Mouse (Mus musculus): Measurements from ENCODE around the gene Sag. TPM values are rescaled to one million over a fixed set of nuclear protein-coding genes. Genes with fewer than 3 reads are reported as not detected.
A peak's percentile ranks its signal among the peaks of the same experiment; 100 is the strongest.

The Sag gene
- total RNA-seq (2021), result 1.7 and 2.2 TPM in 2 replicates
- long read RNA-seq, experiment 1, partial matches to known transcripts, result 6 of 10 reads
- long read RNA-seq, experiment 1, other reads (novel, unspliced or antisense), result 4 of 10 reads
- long read RNA-seq, experiment 2, partial matches to known transcripts, result 1 of 3 reads
- long read RNA-seq, experiment 2, other reads (novel, unspliced or antisense), result 2 of 3 reads

DNA sequence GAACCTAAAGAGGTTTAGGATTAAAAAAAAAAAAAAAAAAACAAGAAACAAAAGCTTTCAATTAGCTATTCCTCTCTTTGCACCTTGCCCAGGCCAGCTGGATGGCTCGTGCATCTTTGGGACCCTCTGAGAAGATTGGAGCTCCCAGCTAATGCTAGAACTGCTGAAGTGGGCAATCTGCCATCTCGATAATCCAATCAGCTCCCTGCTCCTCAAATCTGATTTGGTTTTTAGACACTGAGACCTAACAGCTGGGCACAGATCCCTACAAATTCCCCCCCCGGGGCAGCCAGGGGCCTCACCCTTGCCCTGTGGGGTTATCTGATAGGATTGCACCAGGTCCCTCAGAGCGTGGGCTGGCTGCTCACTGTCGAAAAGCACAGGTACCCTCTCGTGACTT, at the start of gene Sag:
Gene Sag (plus strand): TSS at position 105 of the 400 bp plus-strand sequence.
- no peak for DNase-seq

DNA sequence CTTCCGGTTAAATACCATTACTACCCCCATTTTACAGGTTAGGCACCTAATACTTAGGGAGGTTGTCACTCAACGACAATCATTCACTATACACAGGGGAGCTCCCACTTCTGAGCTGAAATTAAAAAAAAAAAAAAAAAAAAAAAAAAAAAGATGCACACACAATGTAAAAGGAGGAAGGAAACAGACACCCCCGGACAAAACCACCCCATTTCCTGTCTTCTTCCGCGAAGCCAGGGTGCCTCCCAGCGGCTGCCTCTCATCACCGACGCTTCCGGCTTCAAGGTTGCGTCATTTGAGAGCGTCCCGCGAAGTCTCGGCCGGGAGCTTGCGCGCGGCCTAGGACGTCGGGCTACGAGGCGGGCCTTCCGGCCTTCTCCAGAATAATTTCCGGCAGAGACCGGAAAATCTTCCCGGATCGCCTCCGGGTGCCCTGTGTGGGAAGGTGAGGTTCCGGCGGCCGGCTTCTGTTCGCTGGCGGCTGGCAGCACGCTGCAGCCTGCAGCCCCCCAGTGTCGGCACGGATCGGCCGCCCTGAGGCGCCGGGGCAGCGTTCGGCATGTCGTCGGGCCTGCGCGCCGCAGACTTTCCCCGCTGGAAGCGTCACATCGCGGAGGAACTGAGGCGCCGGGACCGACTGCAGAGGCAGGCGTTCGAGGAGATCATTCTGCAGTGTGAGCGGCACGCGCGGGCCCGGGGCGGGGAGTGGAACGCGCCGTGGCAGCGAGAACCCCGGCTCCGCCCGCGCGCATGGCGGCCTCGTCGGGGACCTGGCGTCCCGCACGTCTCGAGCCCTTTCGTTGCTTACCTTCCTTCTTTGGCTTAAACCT, 47.6 kb upstream of the Sag start, which contains the start of gene Atg16l1:
Gene Atg16l1 (plus strand): TSS at position 230 of the 830 bp plus-strand sequence.
- DNase-seq, result peak; percentile 97

DNA sequence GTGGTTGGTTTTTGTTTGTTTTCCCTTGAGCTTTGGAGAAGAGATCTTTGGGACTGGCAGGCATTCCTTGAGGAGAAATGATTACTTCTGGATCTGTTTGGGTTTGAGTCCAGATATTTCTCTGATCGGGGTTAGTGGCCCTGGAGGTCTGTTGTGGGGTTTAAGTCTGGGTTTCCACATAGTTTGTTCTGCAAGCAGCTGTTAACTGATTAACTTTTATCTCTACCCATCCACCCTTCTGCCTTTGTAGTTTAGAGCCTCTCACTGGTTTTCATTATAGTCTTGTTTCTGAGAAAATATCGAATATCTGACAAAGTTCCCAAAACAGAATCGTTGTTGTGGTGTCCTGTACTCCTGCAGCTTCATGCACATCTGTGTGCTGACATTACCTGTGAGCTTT, 39.7 kb upstream of the Sag start:
- DNase-seq, result no peak

DNA sequence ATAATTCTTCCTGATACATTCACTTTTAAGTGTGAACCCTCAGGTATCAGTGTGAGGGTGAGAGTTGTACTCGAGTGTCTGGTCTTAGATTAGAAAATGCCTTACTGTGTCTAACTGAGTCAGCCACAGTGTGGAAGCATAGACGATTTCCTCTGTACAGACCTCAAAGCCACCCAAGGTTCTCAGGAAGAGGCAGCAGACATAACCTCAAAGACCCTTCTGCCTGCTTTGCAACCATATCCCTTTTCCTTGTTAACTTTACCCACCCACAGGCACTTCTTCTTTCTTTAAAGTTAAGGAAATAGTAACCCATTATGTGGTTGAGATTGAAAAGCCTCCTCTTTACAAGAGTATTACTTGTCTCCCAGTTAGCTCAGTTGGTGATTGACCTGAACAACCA, 37.7 kb upstream of the Sag start:
- DNase-seq, result no peak

GRCm38 (mm10) chr1:87766233-87766632, 37.2 kb upstream of the Sag start:
- DNase-seq, result peak; percentile 37

DNA sequence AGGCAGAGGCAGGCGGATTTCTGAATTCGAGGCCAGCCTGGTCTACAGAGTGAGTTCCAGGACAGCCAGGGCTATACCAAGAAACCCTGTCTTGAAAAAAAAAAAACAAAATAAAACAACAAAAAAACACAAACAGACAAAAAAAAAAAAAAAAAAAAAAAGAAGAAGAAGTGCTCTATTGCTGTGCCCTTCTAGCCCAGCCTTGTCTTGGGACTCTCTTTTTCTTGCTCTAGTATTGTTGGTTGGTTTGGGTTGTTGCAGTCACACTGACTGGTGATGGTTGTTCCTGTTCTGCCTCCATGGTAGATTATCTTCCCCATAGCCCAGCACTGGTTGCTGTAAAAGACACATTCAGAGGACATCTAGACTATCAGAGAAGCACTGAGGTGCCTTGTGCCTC, 34.2 kb upstream of the Sag start:
- DNase-seq, result no peak

DNA sequence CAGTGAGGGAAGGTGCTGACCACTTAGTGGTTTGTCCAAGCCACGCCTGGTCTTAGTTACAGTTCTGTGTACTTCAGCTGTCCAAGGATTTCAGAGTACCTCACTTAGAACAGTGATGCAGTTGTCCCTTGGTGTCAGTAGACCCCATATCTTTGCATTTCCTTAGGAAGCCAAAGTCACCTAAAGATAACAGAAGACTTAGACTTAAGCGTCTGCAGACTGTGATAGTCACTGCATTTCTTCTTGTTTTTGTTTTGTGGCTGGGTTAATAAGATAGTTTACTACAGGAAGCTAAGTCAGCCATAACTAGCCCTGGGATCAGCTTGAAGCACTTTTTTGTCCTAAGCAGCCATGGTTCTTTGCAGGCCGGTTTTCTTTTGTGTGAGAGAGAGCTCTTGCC, 33.0 kb upstream of the Sag start:
- no peak for DNase-seq

DNA sequence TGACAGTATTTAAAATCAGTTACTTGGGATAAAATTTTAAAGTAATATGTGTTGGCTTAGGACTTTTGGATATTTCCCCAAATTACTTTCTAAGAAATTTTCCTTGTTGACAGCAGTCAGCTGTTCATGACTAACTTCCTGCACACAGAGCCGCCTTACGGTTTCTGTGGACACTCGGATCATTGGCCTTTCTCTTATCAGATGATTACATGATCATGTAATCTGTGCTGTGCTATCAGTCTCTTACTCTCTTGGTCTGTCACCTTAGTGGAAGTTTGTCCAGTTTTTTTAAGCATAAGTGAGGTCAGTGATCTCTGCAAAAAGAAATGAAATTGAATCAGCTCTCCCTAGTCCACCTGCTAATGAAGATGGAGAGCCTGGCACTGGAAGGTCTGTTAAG, 31.8 kb upstream of the Sag start:
- DNase-seq, result no peak

DNA sequence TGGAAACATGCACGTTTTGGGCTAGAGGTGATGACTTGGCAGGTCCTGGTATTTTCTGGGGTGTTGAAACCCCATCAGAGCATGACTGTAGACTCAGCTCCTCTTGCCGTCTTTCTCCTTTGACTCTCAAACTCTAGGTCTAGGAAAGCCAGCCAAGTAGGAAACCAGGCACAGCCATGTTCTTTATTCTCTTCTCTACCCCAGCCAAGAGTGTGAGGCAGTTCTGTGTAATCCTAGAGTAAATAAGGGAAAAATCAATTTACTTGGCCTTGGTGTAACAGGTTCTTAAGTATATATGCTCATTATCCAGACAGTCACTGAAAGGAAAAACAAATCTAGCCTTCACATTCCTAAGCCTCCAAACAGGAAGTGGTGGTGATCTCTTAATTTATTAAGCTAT, 30.1 kb upstream of the Sag start:
- DNase-seq, result no peak

- no peak for DNase-seq
These were observed 28.6 kb upstream of the Sag start for GRCm38 (mm10) chr1:87774845-87775244.

DNA sequence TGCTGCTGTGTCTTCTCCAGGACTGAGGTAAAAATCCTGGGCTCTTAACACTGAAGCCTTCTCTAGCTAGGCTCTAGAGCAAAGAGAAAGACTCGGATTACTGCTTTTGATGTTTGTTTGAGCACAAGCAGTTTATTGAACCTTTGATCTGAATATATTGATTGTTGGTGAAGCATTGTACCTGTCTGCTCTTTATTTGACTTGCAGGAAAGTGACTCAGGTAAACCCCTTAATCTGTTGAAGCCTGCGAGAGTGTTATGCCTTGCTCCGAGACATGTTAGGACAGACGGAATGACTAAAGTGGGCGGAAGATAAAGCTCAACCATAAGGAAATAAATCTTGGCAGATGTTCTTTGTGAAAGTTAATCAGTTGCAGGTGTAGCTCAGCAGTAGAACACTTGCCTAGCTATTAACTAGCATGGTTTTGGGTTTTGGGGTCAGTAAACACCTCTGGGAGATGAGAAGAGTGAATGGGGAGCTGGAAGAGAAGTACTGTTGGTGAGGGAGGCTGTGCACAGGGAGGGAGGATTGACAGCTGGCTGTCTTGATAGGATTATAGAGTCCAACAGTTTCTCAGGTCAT, 24.2 kb upstream of the Sag start:
- DNase-seq, result no peak

GRCm38 (mm10) chr1:87785703-87786102, 17.8 kb upstream of the Sag start:
- no peak for DNase-seq

- DNase-seq, result peak; percentile 39
These were observed 17.2 kb upstream of the Sag start for GRCm38 (mm10) chr1:87786251-87786650.

- DNase-seq, result peak; percentile 29
These were observed 13.8 kb upstream of the Sag start for GRCm38 (mm10) chr1:87789665-87790064.

GRCm38 (mm10) chr1:87792438-87793137, 10.9 kb upstream of the Sag start:
- DNase-seq, result peak; percentile 60

- DNase-seq, result no peak
These were observed 10.4 kb upstream of the Sag start for GRCm38 (mm10) chr1:87793138-87793449.

DNA sequence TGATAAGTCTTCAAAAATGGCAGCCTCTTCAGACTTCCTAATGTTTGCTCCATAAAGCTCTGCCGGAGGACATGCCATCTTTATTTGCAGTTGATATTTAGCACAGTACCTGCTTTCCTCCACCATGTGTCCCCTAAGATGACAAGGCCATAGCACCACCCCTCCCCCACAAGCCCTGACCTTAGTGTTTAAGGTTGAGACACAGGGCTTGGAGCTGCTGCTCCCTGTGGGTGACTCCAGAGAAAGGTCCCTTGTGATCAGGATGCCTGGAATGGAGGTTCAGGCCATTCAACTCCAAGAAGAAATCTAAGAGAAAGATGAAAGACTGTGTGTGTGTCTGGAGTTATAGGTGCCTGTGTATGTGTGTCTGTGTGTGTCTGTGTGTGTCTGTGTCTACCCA, 5.8 kb upstream of the Sag start:
- peak; percentile 55 for DNase-seq

GRCm38 (mm10) chr1:87798306-87798705, 5.2 kb upstream of the Sag start:
- peak; percentile 56 for DNase-seq

DNA sequence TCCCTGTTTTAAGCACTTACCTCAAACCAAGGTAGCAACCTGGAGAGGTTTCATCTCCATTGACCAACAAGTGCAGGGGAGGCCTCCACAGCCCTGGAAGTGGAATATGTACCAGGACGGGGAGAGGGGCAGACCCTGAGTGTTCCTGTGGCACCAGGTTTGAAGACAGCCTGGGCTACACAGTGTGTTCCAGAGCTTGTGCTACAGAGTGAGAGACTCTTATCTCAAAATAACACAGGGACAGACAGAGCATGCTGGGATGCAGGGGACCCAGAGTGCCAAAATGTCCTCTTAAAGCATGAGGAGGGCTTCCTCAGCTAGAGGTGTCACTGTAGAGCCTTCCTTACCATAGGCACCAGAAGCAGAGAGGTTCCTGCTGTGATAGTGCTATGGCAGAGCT, 4.3 kb downstream of the Sag start:
- no peak for DNase-seq

GRCm38 (mm10) chr1:87811391-87811790, 7.9 kb downstream of the Sag start:
- no peak for DNase-seq

- no peak for DNase-seq
These were observed 8.6 kb downstream of the Sag start for GRCm38 (mm10) chr1:87812061-87812460.

- peak; percentile 49 for DNase-seq
These were observed 9.7 kb downstream of the Sag start for GRCm38 (mm10) chr1:87813155-87813554.

- DNase-seq, result peak; percentile 21
These were observed 10.2 kb downstream of the Sag start for GRCm38 (mm10) chr1:87813681-87814080.

Data from adrenal gland, postnatal 14 days (tissue).